Mouse (Mus musculus) ovary, postnatal 10 days (tissue): Measurements from ENCODE around the gene Rbm33.

Experiments used
- DNase-seq: peaks from one replicate; pipeline ENCODE4 v3.0.0; 2022; ENCODE audit warnings: low spot score

Rbm33 gene

DNA sequence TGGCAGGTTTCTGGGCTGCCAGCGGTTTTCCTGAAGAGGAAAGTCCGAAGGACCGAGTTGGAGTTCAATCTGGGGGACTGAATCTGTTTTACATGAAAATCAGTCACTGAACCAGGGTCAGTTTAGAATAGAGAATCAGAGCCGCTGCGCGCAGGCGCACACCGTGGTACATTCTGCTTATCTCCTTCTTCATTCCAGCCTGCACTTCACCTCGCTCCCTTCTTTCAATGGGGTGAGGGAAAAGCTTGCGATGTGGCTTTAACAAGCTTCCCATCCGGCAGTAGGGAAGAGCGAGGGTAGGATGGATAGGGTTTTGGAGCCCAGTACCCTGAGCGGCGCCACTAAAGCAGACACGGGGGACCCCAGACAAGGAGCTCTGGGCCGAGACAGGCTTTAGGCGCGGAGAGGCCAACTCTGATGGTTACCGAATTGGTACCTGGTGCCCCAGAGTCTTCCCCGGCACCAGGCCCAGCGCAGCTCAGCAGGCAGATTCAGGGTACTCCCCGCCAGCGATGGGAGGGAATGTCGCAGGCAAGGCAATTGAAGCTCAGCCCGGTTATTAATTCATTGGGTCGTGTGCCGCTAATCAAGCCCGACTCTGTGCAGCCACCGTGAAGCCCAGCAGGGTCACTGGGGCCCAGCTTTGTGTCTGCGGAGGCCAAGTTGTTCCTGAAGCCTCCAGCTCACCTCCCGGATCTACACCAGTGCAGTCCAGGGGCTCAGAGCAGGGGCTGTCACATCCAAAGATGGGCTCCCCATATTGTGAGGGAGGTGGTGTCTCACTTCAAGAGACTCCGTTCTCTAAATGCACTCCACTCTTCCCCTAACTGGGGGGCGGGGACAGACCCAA lies 146.0 kb downstream of the Rbm33 start:
- DNase-seq: no peak

DNA sequence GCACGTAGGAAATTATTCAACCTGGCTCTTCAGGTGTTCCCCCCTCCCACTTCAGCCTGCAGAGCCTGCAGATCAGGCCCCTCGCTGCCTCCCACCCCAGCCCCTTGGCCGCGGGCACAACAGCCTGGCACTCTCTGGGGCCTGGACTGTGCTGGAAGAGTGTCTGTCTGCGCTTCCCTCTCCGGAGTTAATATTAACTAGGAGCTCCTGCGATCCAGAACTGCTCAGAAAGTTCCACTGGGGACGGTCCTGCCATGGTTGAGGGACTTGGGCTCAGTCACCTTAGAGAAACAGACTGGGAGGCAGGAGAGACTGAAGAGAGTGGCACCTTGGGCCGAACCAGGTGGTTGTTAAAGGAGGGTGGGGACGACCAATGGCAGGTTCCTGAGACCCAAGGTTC lies 146.7 kb downstream of the Rbm33 start:
- no peak for DNase-seq

DNA sequence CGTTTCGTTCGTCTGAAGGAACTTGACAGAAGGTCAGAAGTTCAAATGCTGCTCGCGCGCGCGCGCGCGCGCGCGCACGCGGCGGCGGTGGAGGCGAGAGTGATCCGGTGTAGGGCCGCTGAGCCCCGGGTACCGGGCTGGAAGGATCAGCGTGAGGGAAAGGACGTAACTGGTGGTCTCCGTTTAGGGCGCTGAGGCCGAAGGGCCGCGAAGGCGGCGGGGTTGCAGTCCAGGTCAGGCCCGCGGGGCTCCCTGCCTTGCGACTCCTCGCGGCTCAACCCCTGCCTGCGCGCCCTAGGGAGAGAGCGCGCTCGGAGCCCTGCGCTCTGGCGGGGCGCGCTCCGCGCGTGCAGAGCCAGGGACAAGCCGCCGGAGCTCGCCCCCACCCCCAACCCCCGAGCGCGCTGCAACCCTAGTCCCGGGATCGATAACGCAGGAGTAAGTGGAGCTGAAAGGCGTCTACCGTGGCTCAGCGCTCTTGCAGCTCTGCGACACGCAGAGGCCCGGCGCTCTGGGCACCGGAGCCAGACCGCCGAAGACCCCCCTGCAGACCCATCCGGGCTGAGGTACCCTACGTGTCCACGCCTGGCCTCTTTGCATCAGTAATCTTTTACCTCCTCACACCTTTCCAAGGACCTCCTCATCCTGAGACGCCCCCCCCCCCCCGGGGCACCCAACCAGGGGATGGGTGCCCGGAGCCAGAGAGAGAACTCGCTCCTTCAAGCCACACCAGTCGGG lies 147.6 kb downstream of the Rbm33 start:
- no peak for DNase-seq

DNA sequence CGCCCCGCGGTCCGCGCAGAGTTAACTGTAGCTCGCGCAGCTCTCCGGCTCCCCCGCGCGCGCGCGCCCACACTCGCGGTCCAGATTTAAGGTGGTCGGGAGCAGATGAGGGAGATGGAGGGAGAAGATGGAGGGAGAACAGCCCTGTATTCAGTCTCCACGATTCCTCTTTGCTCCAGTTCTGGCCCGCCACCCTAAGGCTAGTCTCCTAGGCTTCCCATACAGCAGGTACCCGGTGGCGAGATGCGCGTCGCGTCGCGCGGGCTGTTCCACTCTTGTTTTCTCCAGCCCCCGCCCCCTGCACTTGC lies 148.1 kb downstream of the Rbm33 start:
- no peak for DNase-seq

GRCm38 (mm10) chr5:28465526-28465925 lies 148.6 kb downstream of the Rbm33 start:
- DNase-seq: no peak

- DNase-seq: no peak
Measured at GRCm38 (mm10) chr5:28466351-28466750, 149.4 kb downstream of the Rbm33 start.

- no peak for DNase-seq
Measured at GRCm38 (mm10) chr5:28466760-28467306, 149.9 kb downstream of the Rbm33 start, which contains the start of gene Shh. Gene Shh (minus strand): TSS chr5:28467256.
